ENCODE assay signal across 23 mouse cellular contexts in the genomic region with DNA sequence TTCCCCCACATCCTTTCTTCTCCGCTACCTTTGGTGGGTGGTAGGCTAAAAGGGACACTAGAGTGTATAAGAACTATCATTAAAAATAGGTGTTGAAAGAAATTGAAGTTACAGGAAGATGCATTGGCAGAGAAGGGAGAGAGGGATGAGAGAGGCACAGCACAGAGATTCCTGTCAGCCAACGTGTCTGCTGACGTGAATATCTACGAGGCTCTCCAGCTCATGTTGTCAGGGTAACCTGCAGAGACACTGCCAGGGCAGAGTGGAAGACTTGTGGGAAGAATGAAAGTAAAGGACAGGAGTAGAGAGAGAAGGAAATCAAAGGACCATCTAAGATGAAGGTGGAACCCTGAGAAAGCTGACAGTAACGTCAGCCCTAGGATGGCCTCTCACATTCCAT.
DNase-seq lines count a peak whose midpoint lies in the region; ATAC-seq and TF ChIP-seq lines count a peak whose summit lies in the region.
"Had no signal": no experiment of that assay in that cellular context is flagged by ENCODE, and none has a peak within 500 bp of the region (broad histone marks: within the 10 kb centered on the region; RNA-seq: fewer than 3 reads in every experiment).

No protein-coding gene starts in this region.

- TF ChIP-seq EP300 in heart, adult 2 months (IDR thresholded peaks at IDR 0.05; ENCODE audit: insufficient read depth, low read depth, low read length) = no peak

- H3K27ac ChIP-seq in heart, adult 2 months = no peak overlapping the region
- H3K27ac ChIP-seq in midbrain, embryonic 11.5 days (ENCODE audit: low read depth, low read length) = no peak overlapping the region
- H3K27ac ChIP-seq in midbrain, embryonic 14.5 days (replicated peaks; ENCODE audit: low read depth, low read length) = no peak overlapping the region

- H3K4me1 ChIP-seq in heart, adult 2 months (ENCODE audit: control insufficient read depth, insufficient read depth, low read length) = no peaks in the 10 kb centered on the region; the same call in 1 of the 2 replicates
- H3K4me1 ChIP-seq in midbrain, embryonic 11.5 days (ENCODE audit: control insufficient read depth, insufficient read depth, low read length) = peaks cover 3% of the 10 kb centered on the region; the same call in 1 of the 2 replicates
- peaks cover 7% of the 10 kb centered on the region; the same call in 1 of the 2 replicates for H3K4me1 ChIP-seq in midbrain, embryonic 14.5 days (ENCODE audit: control insufficient read depth, insufficient read depth, low read length)

- TF ChIP-seq POLR2A in heart, adult 2 months (IDR thresholded peaks at IDR 0.05; ENCODE audit: insufficient read depth, low read depth, low read length) = no peak

- H3K36me3 ChIP-seq in heart, adult 2 months (ENCODE audit: control insufficient read depth, insufficient read depth, low read length) = no peaks in the 10 kb centered on the region
- H3K36me3 ChIP-seq in midbrain, embryonic 11.5 days (ENCODE audit: control insufficient read depth, insufficient read depth, low read length) = no peaks in the 10 kb centered on the region
- no peaks in the 10 kb centered on the region for H3K36me3 ChIP-seq in midbrain, embryonic 14.5 days (ENCODE audit: control insufficient read depth, insufficient read depth, low read length)
- H3K36me3 ChIP-seq: G1E had no signal

- H3K9me3 ChIP-seq in midbrain, embryonic 11.5 days (ENCODE audit: control insufficient read depth, low read length) = no peaks in the 10 kb centered on the region
- H3K9me3 ChIP-seq in midbrain, embryonic 14.5 days (ENCODE audit: control insufficient read depth, low read length) = no peaks in the 10 kb centered on the region
- H3K9me3 ChIP-seq: G1E had no signal

- H3K79me2 ChIP-seq in heart, adult 2 months (replicated peaks; ENCODE audit: control insufficient read depth, insufficient read depth, low read length) = no peaks in the 10 kb centered on the region

- no peak overlapping the region for H3K4me2 ChIP-seq in midbrain, embryonic 11.5 days
- no peak overlapping the region for H3K4me2 ChIP-seq in midbrain, embryonic 14.5 days (ENCODE audit: low read length)

- no peak for DNase-seq in frontal cortex, postnatal 36 days (ENCODE audit: low spot score in 2 of 2)
- DNase-seq in heart, adult 11 months = peak; percentile 87
- DNase-seq in heart, adult 2 months = no peak
- peak; percentile 31 for DNase-seq in midbrain, embryonic 11.5 days (ENCODE audit: low spot score, missing footprints)
- DNase-seq in midbrain, embryonic 14.5 days = no peak
- DNase-seq in brain, adult 2 months (ENCODE audit: low read depth, low spot score) = peak; percentile 52
- DNase-seq in layer of hippocampus, postnatal 10 days (ENCODE audit: low spot score in 2 of 2) = no peak
- DNase-seq: adrenal gland, adult 2 months; adrenal gland, adult 8-10 months; adrenal gland, postnatal 10 days; adrenal gland, postnatal 14 days; adrenal gland, postnatal 25 days; adrenal gland, postnatal 36 days; B cell, adult 2 months; cerebellum, adult 11 months; cerebellum, adult 11-12 months; cerebellum, adult 18-20 months had no signal

- intact Hi-C loops in heart, adult 2 months (cut with DNase I) = no loop called here

- 58% methylated on average over 5 of the region's 5 CpGs for WGBS in heart, adult 2 months
- WGBS in midbrain, embryonic 11.5 days = 85% methylated on average over 5 of the region's 5 CpGs
- WGBS in midbrain, embryonic 14.5 days = 83% methylated on average over 5 of the region's 5 CpGs

- no peaks in the 10 kb centered on the region for H3K27me3 ChIP-seq in heart, adult 2 months (ENCODE audit: control insufficient read depth, insufficient read depth, low read length)
- no peaks in the 10 kb centered on the region for H3K27me3 ChIP-seq in midbrain, embryonic 11.5 days (ENCODE audit: control insufficient read depth, insufficient read depth, low read length)
- no peaks in the 10 kb centered on the region for H3K27me3 ChIP-seq in midbrain, embryonic 14.5 days (ENCODE audit: control insufficient read depth, insufficient read depth, low read length)
- H3K27me3 ChIP-seq: CH12.LX, Patski had no signal

- no peak for TF ChIP-seq CTCF in heart, adult 2 months (IDR thresholded peaks at IDR 0.05)

- no peak overlapping the region for H3K9ac ChIP-seq in heart, adult 2 months (ENCODE audit: low read depth, low read length)
- no peak overlapping the region for H3K9ac ChIP-seq in midbrain, embryonic 11.5 days (ENCODE audit: low read length)
- H3K9ac ChIP-seq in midbrain, embryonic 14.5 days (replicated peaks; ENCODE audit: low read length) = no peak overlapping the region

- peak; percentile 14; the same call in 1 of the 2 replicates for ATAC-seq in frontal cortex, adult (ENCODE audit: low TSS enrichment)
- no peak for ATAC-seq in midbrain, embryonic 11.5 days (ENCODE audit: low FRiP score)
- no peak for ATAC-seq in midbrain, embryonic 14.5 days (ENCODE audit: low FRiP score, low TSS enrichment)
- ATAC-seq: activated CD4-positive, CD25-positive, alpha-beta regulatory T cell, adult 4 months; CD4-positive, CD25-positive, alpha-beta regulatory T cell, adult 4 months; Patski had no signal

- H3K4me3 ChIP-seq in heart, adult 2 months = no peak overlapping the region
- no peak overlapping the region for H3K4me3 ChIP-seq in midbrain, embryonic 11.5 days (ENCODE audit: low read depth, low read length)
- no peak overlapping the region for H3K4me3 ChIP-seq in midbrain, embryonic 14.5 days (replicated peaks; ENCODE audit: low read depth, low read length)

Comparison
In these comparisons a context has a peak if more than half of its experiments do, and no peak if none do; other contexts are left out.
1. DNase-seq: peak in heart, adult 11 months (single experiment), midbrain, embryonic 11.5 days (single experiment) and brain, adult 2 months (single experiment); none in frontal cortex, postnatal 36 days (0 of 2), heart, adult 2 months (0 of 2), midbrain, embryonic 14.5 days (single experiment) and layer of hippocampus, postnatal 10 days (0 of 2).